Mouse (Mus musculus) limb, embryonic 14.5 days (tissue): ENCODE data around the gene Ctnnd2. TPM values are rescaled to one million over a fixed set of nuclear protein-coding genes. Genes with fewer than 3 reads are reported as not detected.

Experiments
- ATAC-seq: fragments of 200-750 bp; cut with Nextera tagmentation; 2 replicates; pipeline ENCODE4 v1.8.0; 2017; ENCODE audit warnings: low read depth, moderate number of reproducible peaks, moderate TSS enrichment; ENCODE audit not compliant: low FRiP score
- DNase-seq: peaks from one replicate; pipeline ENCODE4 v3.0.0-alpha.2; 2015; ENCODE audit warnings: low spot score
- H3K27ac ChIP-seq: fragments of 300-500 bp; sonication (generic); replicated peaks from 2 replicates; pipeline ENCODE4 v1.5.1; 2014; ENCODE audit warnings: low read depth, mild to moderate bottlenecking, low read length, moderate library complexity, mixed read lengths
- H3K27me3 ChIP-seq: fragments of 300-500 bp; sonication (generic); 2 replicates; pipeline ENCODE4 v1.6.1; 2014; ENCODE audit warnings: low read length, mixed read lengths; ENCODE audit not compliant: control insufficient read depth, insufficient read depth
- H3K36me3 ChIP-seq: fragments of 300-500 bp; sonication (generic); 2 replicates; pipeline ENCODE4 v1.6.1; 2014; ENCODE audit warnings: mild to moderate bottlenecking, low read length, moderate library complexity, mixed read lengths; ENCODE audit not compliant: control insufficient read depth, insufficient read depth
- H3K4me1 ChIP-seq: fragments of 300-500 bp; sonication (generic); 2 replicates; pipeline ENCODE4 v1.6.1; 2014; ENCODE audit warnings: antibody characterized with exemption, low read length, mixed read lengths; ENCODE audit not compliant: control insufficient read depth, insufficient read depth
- H3K4me2 ChIP-seq: fragments of 300-500 bp; sonication (generic); replicated peaks from 2 replicates; pipeline ENCODE4 v1.6.1; 2014; ENCODE audit warnings: low read depth, mild to moderate bottlenecking, low read length, moderate library complexity; ENCODE audit not compliant: severe bottlenecking
- H3K4me3 ChIP-seq: fragments of 300-500 bp; sonication (generic); replicated peaks from 2 replicates; pipeline ENCODE4 v1.5.1; 2014; ENCODE audit warnings: low read length
- H3K9ac ChIP-seq: fragments of 300-500 bp; sonication (generic); 2 replicates; pipeline ENCODE4 v1.6.1; 2014; ENCODE audit warnings: mild to moderate bottlenecking, low read depth, low read length, moderate library complexity; ENCODE audit not compliant: severe bottlenecking
- H3K9me3 ChIP-seq: fragments of 300-500 bp; sonication (generic); 2 replicates; pipeline ENCODE4 v1.6.1; 2016; ENCODE audit warnings: low read length; ENCODE audit not compliant: control insufficient read depth
- POLR2A ChIP-seq: fragments of 200-500 bp; IDR thresholded peaks from 2 replicates; pipeline ENCODE4 v1.8.0; 2012; ENCODE audit warnings: inconsistent platforms, mild to moderate bottlenecking, moderate library complexity, borderline replicate concordance; ENCODE audit not compliant: insufficient read depth, insufficient read length; ENCODE audit errors: extremely low read depth
- WGBS: fragments of 180-500 bp; shearing (Covaris S2); extraction: QIAGEN DNeasy Blood & Tissue Kit; methylation state at CpG from one replicate; pipeline ENCODE4 v1.1.7; 2014; 5-methylcytosine and 5-hydroxymethylcytosine counted together
- polyA plus RNA-seq, 2 experiments: library from polyadenylated mRNA; depleted of rRNA in 1 of 2; stranded (reverse) in 1 of 2; unstranded in 1 of 2; fragments of >200 nt; fragmentation: Nextera tagmentation in 1 of 2; extraction: Ambion mirVana in 1 of 2; gene quantifications; 2 replicates each; pipeline versions ENCODE4 v1.2.1 to v1.2.3; 2012 to 2014

Ctnnd2 gene
- polyA plus RNA-seq, 2 experiments: 3.6 to 4.2 TPM

- 84% methylated on average over 5 of the region's 5 CpGs for WGBS
- DNase-seq (no peak), ATAC-seq (no peak)
- no peaks in the 10 kb centered on the region for H3K36me3 ChIP-seq
- no peak overlapping the region for H3K27ac ChIP-seq
- no peaks in the 10 kb centered on the region for H3K27me3 ChIP-seq
- no peak overlapping the region for H3K4me2 ChIP-seq
- no peak for TF ChIP-seq POLR2A
- no peaks in the 10 kb centered on the region for H3K9me3 ChIP-seq
- H3K4me3 ChIP-seq: no peak overlapping the region
- H3K4me1 ChIP-seq: no peaks in the 10 kb centered on the region
- no peak overlapping the region for H3K9ac ChIP-seq
These were observed 173.4 kb downstream of the Ctnnd2 start for GRCm38 (mm10) chr15:30345754-30346153.

GRCm38 (mm10) chr15:30364491-30364890, 192.1 kb downstream of the Ctnnd2 start:
- Histone ChIP-seq H3K4me1 (no peaks in the 10 kb centered on the region), H3K9me3 (no peaks in the 10 kb centered on the region), H3K9ac (no peak overlapping the region), H3K27me3 (no peaks in the 10 kb centered on the region), H3K27ac (no peak overlapping the region), H3K36me3 (no peaks in the 10 kb centered on the region), H3K4me2 (no peak overlapping the region), H3K4me3 (no peak overlapping the region)
- WGBS: 97% methylated on average over 1 of the region's 1 CpGs
- DNase-seq: no peak
- TF ChIP-seq POLR2A: no peak
- ATAC-seq: no peak

GRCm38 (mm10) chr15:30369997-30370396, 197.6 kb downstream of the Ctnnd2 start:
- no peak overlapping the region for H3K4me2 ChIP-seq

GRCm38 (mm10) chr15:30371151-30371550, 198.8 kb downstream of the Ctnnd2 start:
- Histone ChIP-seq H3K4me2 (no peak overlapping the region), H3K27ac (no peak overlapping the region), H3K4me1 (no peaks in the 10 kb centered on the region), H3K36me3 (no peaks in the 10 kb centered on the region), H3K9ac (no peak overlapping the region), H3K27me3 (no peaks in the 10 kb centered on the region), H3K9me3 (no peaks in the 10 kb centered on the region), H3K4me3 (no peak overlapping the region)
- DNase-seq: no peak
- WGBS: 87% methylated on average over 2 of the region's 2 CpGs
- no peak for ATAC-seq
- no peak for TF ChIP-seq POLR2A

More at GRCm38 (mm10) chr15:30369997-30370396, 197.6 kb downstream of the Ctnnd2 start:
- no peak overlapping the region for H3K27ac ChIP-seq
- ATAC-seq (no peak), DNase-seq (no peak)
- no peak for TF ChIP-seq POLR2A
- no peaks in the 10 kb centered on the region for H3K4me1 ChIP-seq
- no peak overlapping the region for H3K4me3 ChIP-seq
- no peaks in the 10 kb centered on the region for H3K9me3 ChIP-seq
- no peak overlapping the region for H3K9ac ChIP-seq
- no peaks in the 10 kb centered on the region for H3K36me3 ChIP-seq
- 57% methylated on average over 7 of the region's 7 CpGs for WGBS
- no peaks in the 10 kb centered on the region for H3K27me3 ChIP-seq

- Histone ChIP-seq H3K4me2 (no peak overlapping the region), H3K27ac (no peak overlapping the region), H3K9ac (no peak overlapping the region), H3K4me1 (no peaks in the 10 kb centered on the region), H3K9me3 (no peaks in the 10 kb centered on the region), H3K27me3 (no peaks in the 10 kb centered on the region), H3K4me3 (no peak overlapping the region), H3K36me3 (no peaks in the 10 kb centered on the region)
- 87% methylated on average over 6 of the region's 6 CpGs for WGBS
- no peak for TF ChIP-seq POLR2A
- DNase-seq (no peak), ATAC-seq (no peak)
These were observed 201.3 kb downstream of the Ctnnd2 start for GRCm38 (mm10) chr15:30373654-30374215.

GRCm38 (mm10) chr15:30374907-30375306, 202.5 kb downstream of the Ctnnd2 start:
- H3K9ac ChIP-seq: no peak overlapping the region
- ATAC-seq: no peak
- no peaks in the 10 kb centered on the region for H3K4me1 ChIP-seq
- 90% methylated on average over 5 of the region's 5 CpGs for WGBS
- no peak for TF ChIP-seq POLR2A
- no peaks in the 10 kb centered on the region for H3K9me3 ChIP-seq
- no peaks in the 10 kb centered on the region for H3K36me3 ChIP-seq
- no peak overlapping the region for H3K27ac ChIP-seq
- no peaks in the 10 kb centered on the region for H3K27me3 ChIP-seq
- H3K4me3 ChIP-seq: no peak overlapping the region
- no peak overlapping the region for H3K4me2 ChIP-seq
- DNase-seq: no peak
